ENCODE assay signal across 34 mouse cellular contexts in the genomic region with DNA sequence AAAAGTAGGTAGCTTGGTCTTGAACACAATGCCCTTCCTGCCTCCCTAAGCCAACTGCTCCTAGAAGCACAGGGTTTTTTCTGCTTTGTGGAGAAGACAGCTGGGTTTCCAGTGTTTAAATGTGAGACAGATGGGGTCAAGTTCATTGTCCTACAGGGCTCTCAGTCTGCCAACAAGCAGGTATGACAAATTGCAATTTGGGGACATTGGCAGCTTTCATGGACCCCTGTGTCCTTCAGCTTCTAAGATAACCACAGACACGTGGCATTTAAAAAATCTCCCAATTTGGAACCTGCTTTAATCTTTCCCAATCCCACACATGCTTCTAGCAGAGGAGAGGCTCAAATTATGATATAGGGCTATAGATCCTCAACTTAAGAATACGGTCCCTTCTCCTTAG. TPM values are rescaled to one million over a fixed set of nuclear protein-coding genes. Genes with fewer than 3 reads are reported as not detected.
"Had no signal": no experiment of that assay in that cellular context is flagged by ENCODE, and none has a peak within 500 bp of the region (broad histone marks: within the 10 kb centered on the region; RNA-seq: fewer than 3 reads in every experiment).

No protein-coding gene starts in this region.

- DNase-seq: left cerebral cortex, postnatal 4 days; liver; liver, embryonic 13.5 days; liver, postnatal 0 days; lung, adult 18-20 months; lung, adult 2 months; lung, embryonic 14.5 days; lung, postnatal 10 days; lung, postnatal 14 days; lung, postnatal 36 days; lung, postnatal 4 days had no signal

- H3K4me3 ChIP-seq: left cerebral cortex, adult 2 months; limb, embryonic 10.5 days; limb, embryonic 12.5 days; limb, embryonic 13.5 days; limb, embryonic 15.5 days; liver, embryonic 12.5 days; liver, embryonic 13.5 days; liver, embryonic 15.5 days; lung, embryonic 15.5 days; megakaryocyte, embryonic 14.5 days; midbrain, embryonic 10.5 days; midbrain, embryonic 12.5 days; midbrain, embryonic 13.5 days; myocyte; neural tube, embryonic 12.5 days had no signal

- H3K4me1 ChIP-seq: limb, embryonic 10.5 days; limb, embryonic 12.5 days; limb, embryonic 13.5 days; limb, embryonic 15.5 days; liver, embryonic 12.5 days; liver, embryonic 13.5 days; liver, embryonic 15.5 days; lung, embryonic 15.5 days; megakaryocyte, embryonic 14.5 days; midbrain, embryonic 10.5 days; neural tube, embryonic 12.5 days had no signal

- H3K27me3 ChIP-seq: limb, embryonic 12.5 days; limb, embryonic 13.5 days; limb, embryonic 15.5 days; liver, embryonic 12.5 days; liver, embryonic 13.5 days; liver, embryonic 15.5 days; lung, embryonic 15.5 days; megakaryocyte, embryonic 14.5 days; midbrain, embryonic 12.5 days; midbrain, embryonic 13.5 days; neural tube, embryonic 12.5 days had no signal

- H3K36me3 ChIP-seq: liver, embryonic 12.5 days; liver, embryonic 13.5 days; liver, embryonic 15.5 days; lung, embryonic 15.5 days; midbrain, embryonic 10.5 days; midbrain, embryonic 12.5 days; midbrain, embryonic 13.5 days; neural tube, embryonic 12.5 days had no signal

- H3K9me3 ChIP-seq: limb, embryonic 10.5 days; limb, embryonic 12.5 days; limb, embryonic 13.5 days; limb, embryonic 15.5 days; liver, embryonic 12.5 days; liver, embryonic 13.5 days; liver, embryonic 15.5 days; lung, embryonic 15.5 days; megakaryocyte, embryonic 14.5 days; midbrain, embryonic 10.5 days; midbrain, embryonic 12.5 days; midbrain, embryonic 13.5 days; neural tube, embryonic 12.5 days had no signal

- H3K4me2 ChIP-seq: limb, embryonic 12.5 days; limb, embryonic 13.5 days; limb, embryonic 15.5 days; liver, embryonic 11.5 days; liver, embryonic 12.5 days; liver, embryonic 13.5 days; liver, embryonic 15.5 days; lung, embryonic 14.5 days; lung, embryonic 15.5 days; midbrain, embryonic 12.5 days; midbrain, embryonic 13.5 days; neural tube, embryonic 12.5 days had no signal

- H3K27ac ChIP-seq: left cerebral cortex, adult 2 months; limb, embryonic 10.5 days; limb, embryonic 12.5 days; limb, embryonic 13.5 days; limb, embryonic 15.5 days; liver, embryonic 12.5 days; liver, embryonic 13.5 days; liver, embryonic 14.5 days; liver, embryonic 15.5 days; lung, embryonic 15.5 days; macrophage; midbrain, embryonic 10.5 days; midbrain, embryonic 12.5 days; midbrain, embryonic 13.5 days; neural tube, embryonic 12.5 days had no signal

- ATAC-seq: liver, embryonic 12.5 days; liver, postnatal 0 days; lung, postnatal 0 days; midbrain, embryonic 13.5 days; midbrain, embryonic 16.5 days had no signal

- H3K9ac ChIP-seq: limb, embryonic 12.5 days; limb, embryonic 13.5 days; limb, embryonic 15.5 days; liver, embryonic 12.5 days; liver, embryonic 13.5 days; liver, embryonic 14.5 days; liver, embryonic 15.5 days; liver, postnatal 0 days; lung, embryonic 14.5 days; lung, embryonic 15.5 days; midbrain, embryonic 12.5 days; midbrain, embryonic 13.5 days; neural tube, embryonic 12.5 days had no signal

RNA-seq across cellular contexts. Expression of a gene that starts 43.6 kb away (rescaled TPM):
- total RNA-seq: liver, adult 2 months; megakaryocyte progenitor cell, adult 5-6 weeks; megakaryocyte-erythroid progenitor cell, adult 5-6 weeks; monocyte, adult 5-6 weeks had no signal
- polyA plus RNA-seq: liver, adult 2 months; liver, embryonic 14.5 days; macrophage had no signal
